Mouse (Mus musculus) adrenal gland, postnatal 4 days (tissue): Measurements from ENCODE around the gene Copg1. TPM values are rescaled to one million over a fixed set of nuclear protein-coding genes. Genes with fewer than 3 reads are reported as not detected.
"Not testable (repeated sequence)": the region's sequence is repeated elsewhere in the genome, so short reads cannot be mapped to it uniquely, and the experiment has no call there.

Experiments used
- DNase-seq, 2 experiments: peaks; one replicate each; pipeline ENCODE4 v3.0.0; 2021 to 2022; ENCODE audit warnings: low spot score in 2 of 2, mixed read lengths in 2 of 2
- total RNA-seq, 2 experiments: library from RNA; stranded (reverse); gene quantifications; 2 replicates each; pipeline ENCODE4 v1.2.3; 2021

The Copg1 gene
- total RNA-seq, 2 experiments from 2014 or later = 132 to 136 TPM

DNA sequence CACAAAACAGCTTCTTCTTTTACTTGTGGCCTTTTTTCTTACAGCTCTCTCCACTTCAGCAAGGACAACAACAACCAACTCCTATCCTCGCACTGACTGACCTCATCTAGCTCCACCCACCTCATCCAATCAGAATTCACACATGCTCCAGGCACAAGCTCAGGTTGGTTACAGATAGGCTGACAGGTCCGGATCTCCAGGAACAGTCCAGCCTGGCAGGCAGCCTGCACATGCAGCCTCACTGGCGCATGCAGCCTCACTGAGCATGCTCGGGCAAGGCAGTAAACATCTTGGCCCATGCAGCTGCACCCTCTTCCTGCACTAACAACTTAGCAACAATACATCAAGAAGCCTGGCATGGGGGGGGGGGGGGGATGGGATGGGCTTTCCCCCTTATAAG is 74.8 kb downstream of the Copg1 start:
- not testable (repeated sequence) for DNase-seq

Other genes with a start within 250 kb of the Copg1 start
- 1 to 10 TPM; 9.4 TPM for gene Aplf, start 215.6 kb upstream of the Copg1 start, total RNA-seq
- gene Efcc1, start 156.9 kb upstream of the Copg1 start, total RNA-seq = 1 to 10 TPM; 2.0 to 2.1 TPM
- gene Gp9, start 109.7 kb upstream of the Copg1 start, total RNA-seq = 1 to 10 TPM; 1.0 to 1.1 TPM
- 10 to 100 TPM; 44.3 to 49.2 TPM for gene Rab43, start 75.7 kb upstream of the Copg1 start, total RNA-seq
- 1 to 10 TPM; 1.7 to 3.0 TPM for gene Gm45140, start 52.0 kb upstream of the Copg1 start, total RNA-seq
- 10 to 100 TPM; 37.4 to 43.2 TPM for gene Isy1, start 49.0 kb upstream of the Copg1 start, total RNA-seq
- 100 to 1,000 TPM; 418 to 439 TPM for gene Cnbp, start 36.7 kb upstream of the Copg1 start, total RNA-seq
- 10 to 100 TPM; 33.4 to 35.9 TPM for gene Hmces, start 26.1 kb downstream of the Copg1 start, total RNA-seq
- gene H1fx, start 93.8 kb downstream of the Copg1 start, total RNA-seq = 10 to 100 TPM; 67.6 to 77.3 TPM
- gene Rab7, start 157.5 kb downstream of the Copg1 start, total RNA-seq = 100 to 1,000 TPM; 263 to 269 TPM
- 100 to 1,000 TPM; 212 to 219 TPM for gene Rpn1, start 196.7 kb downstream of the Copg1 start, total RNA-seq